Mouse (Mus musculus): ENCODE measurements at regions not wholly inside any gene's neighbourhood (a gene's known extent, or its start where the extent isn't known, plus 50 kb on each side); places are given as distances from the start of the nearest gene placed in this dataset.

DNA sequence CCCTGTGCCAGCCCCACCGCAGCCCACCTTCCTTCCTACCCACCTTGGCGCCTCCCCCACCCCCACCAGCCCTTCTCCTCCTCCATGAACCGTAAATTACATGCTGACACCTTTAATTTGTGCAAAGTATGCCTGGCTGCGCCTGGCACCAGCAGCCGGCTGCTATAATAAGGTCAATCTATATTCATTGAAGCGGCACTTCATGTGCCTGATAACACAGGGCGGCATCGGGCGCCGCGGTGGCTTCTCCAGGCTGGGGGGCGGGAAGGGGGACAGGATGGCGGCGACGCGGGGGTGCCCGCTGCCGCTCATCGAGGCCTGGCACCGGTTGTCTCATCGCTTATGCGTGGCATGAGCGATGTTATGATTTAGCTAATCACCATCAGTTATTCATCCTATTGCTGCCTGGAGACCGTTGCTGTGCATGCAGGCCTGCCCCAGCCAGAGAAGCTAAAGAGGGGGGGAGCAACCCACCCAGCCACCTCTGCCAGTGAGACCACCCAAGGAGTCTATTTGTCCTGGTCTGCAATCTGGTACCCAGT lies 157.5 kb downstream of the Rplp1 start:
- no peaks in the 10 kb centered on the region for H3K9me3 ChIP-seq (ENCODE audit: control insufficient read depth, low read length)
- 10% methylated on average over 24 of the region's 24 CpGs for WGBS
- H3K4me1 ChIP-seq (replicated peaks; ENCODE audit: control insufficient read depth, insufficient read depth, low read length), result peaks cover 26% of the 10 kb centered on the region
- ATAC-seq, result peak; percentile 85
- H3K9ac ChIP-seq (replicated peaks; ENCODE audit: low read depth, low read length), result no peak overlapping the region
- no peaks in the 10 kb centered on the region for H3K36me3 ChIP-seq (ENCODE audit: control insufficient read depth, insufficient read depth)
- H3K4me2 ChIP-seq (ENCODE audit: low read length), result peak overlapping the region; percentile 42
- peak overlapping the region; percentile 41 for H3K27ac ChIP-seq (ENCODE audit: low read length)
- no peaks in the 10 kb centered on the region for H3K27me3 ChIP-seq (replicated peaks; ENCODE audit: control insufficient read depth, insufficient read depth, low read length)
- no peak overlapping the region for H3K4me3 ChIP-seq (replicated peaks; ENCODE audit: low read length)

GRCm38 (mm10) chr9:61756224-61756800 lies 158.0 kb downstream of the Rplp1 start:
- H3K9ac ChIP-seq (replicated peaks; ENCODE audit: low read depth, low read length), result no peak overlapping the region
- ATAC-seq, result peak; percentile 69; the same call in 1 of the 2 replicates
- H3K4me1 ChIP-seq (replicated peaks; ENCODE audit: control insufficient read depth, insufficient read depth, low read length), result peaks cover 26% of the 10 kb centered on the region
- H3K4me3 ChIP-seq (replicated peaks; ENCODE audit: low read length), result no peak overlapping the region
- H3K27ac ChIP-seq (ENCODE audit: low read length), result no peak overlapping the region
- H3K27me3 ChIP-seq (replicated peaks; ENCODE audit: control insufficient read depth, insufficient read depth, low read length), result no peaks in the 10 kb centered on the region
- no peaks in the 10 kb centered on the region for H3K36me3 ChIP-seq (ENCODE audit: control insufficient read depth, insufficient read depth)
- 44% methylated on average over 15 of the region's 15 CpGs for WGBS
- peak overlapping the region; percentile 42; the same call in 1 of the 2 replicates for H3K4me2 ChIP-seq (ENCODE audit: low read length)
- H3K9me3 ChIP-seq (ENCODE audit: control insufficient read depth, low read length), result no peaks in the 10 kb centered on the region

DNA sequence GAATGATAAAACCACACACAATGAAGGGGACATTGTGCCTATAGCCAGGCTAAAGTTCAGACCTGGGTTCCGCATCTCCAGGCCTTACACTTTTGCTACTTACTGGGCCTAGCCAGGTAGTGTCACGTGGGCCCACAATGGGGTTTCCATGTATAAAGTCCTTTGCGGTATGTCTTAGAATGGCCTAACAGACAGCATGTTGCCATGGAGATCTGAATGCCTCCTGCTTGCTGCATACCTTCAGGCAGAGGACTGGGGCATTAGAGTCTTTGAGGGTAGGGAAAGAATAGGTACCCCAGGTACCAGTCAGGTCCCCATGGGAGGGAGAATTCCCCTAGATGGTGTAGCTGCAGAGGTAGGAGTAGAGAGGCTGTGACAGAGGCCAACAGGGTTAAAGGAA lies 159.0 kb downstream of the Rplp1 start:
- whole genome bisulfite sequencing, result 75% methylated on average over 3 of the region's 3 CpGs
- no peak overlapping the region for H3K27ac ChIP-seq (ENCODE audit: low read length)
- H3K4me2 ChIP-seq (ENCODE audit: low read length), result no peak overlapping the region
- H3K27me3 ChIP-seq (replicated peaks; ENCODE audit: control insufficient read depth, insufficient read depth, low read length), result no peaks in the 10 kb centered on the region
- H3K9me3 ChIP-seq (ENCODE audit: control insufficient read depth, low read length), result no peaks in the 10 kb centered on the region
- ATAC-seq, result no peak
- no peak overlapping the region for H3K9ac ChIP-seq (replicated peaks; ENCODE audit: low read depth, low read length)
- peaks cover 26% of the 10 kb centered on the region for H3K4me1 ChIP-seq (replicated peaks; ENCODE audit: control insufficient read depth, insufficient read depth, low read length)
- H3K36me3 ChIP-seq (ENCODE audit: control insufficient read depth, insufficient read depth), result no peaks in the 10 kb centered on the region
- H3K4me3 ChIP-seq (replicated peaks; ENCODE audit: low read length), result no peak overlapping the region

- WGBS, result 30% methylated on average over 10 of the region's 10 CpGs
Observed at GRCm38 (mm10) chr9:61753795-61754194, 160.5 kb downstream of the Rplp1 start.

GRCm38 (mm10) chr9:61749201-61749600 lies 165.1 kb downstream of the Rplp1 start:
- Histone ChIP-seq H3K9me3 (ENCODE audit: control insufficient read depth, low read length) (no peaks in the 10 kb centered on the region), H3K4me3 (replicated peaks; ENCODE audit: low read length) (no peak overlapping the region), H3K27me3 (replicated peaks; ENCODE audit: control insufficient read depth, insufficient read depth, low read length) (no peaks in the 10 kb centered on the region; the same call in 1 of the 2 replicates), H3K4me2 (ENCODE audit: low read length) (no peak overlapping the region), H3K9ac (replicated peaks; ENCODE audit: low read depth, low read length) (no peak overlapping the region), H3K4me1 (replicated peaks; ENCODE audit: control insufficient read depth, insufficient read depth, low read length) (peaks cover 28% of the 10 kb centered on the region), H3K27ac (ENCODE audit: low read length) (no peak overlapping the region), H3K36me3 (ENCODE audit: control insufficient read depth, insufficient read depth) (no peaks in the 10 kb centered on the region)
- 92% methylated on average over 4 of the region's 4 CpGs for WGBS
- ATAC-seq, result no peak

More at GRCm38 (mm10) chr9:61753795-61754194, 160.5 kb downstream of the Rplp1 start:
- H3K36me3 ChIP-seq (ENCODE audit: control insufficient read depth, insufficient read depth), result no peaks in the 10 kb centered on the region
- no peaks in the 10 kb centered on the region for H3K27me3 ChIP-seq (replicated peaks; ENCODE audit: control insufficient read depth, insufficient read depth, low read length)
- peaks cover 26% of the 10 kb centered on the region for H3K4me1 ChIP-seq (replicated peaks; ENCODE audit: control insufficient read depth, insufficient read depth, low read length)
- H3K9ac ChIP-seq (replicated peaks; ENCODE audit: low read depth, low read length), result no peak overlapping the region
- no peaks in the 10 kb centered on the region for H3K9me3 ChIP-seq (ENCODE audit: control insufficient read depth, low read length)
- H3K4me2 ChIP-seq (ENCODE audit: low read length), result no peak overlapping the region
- no peak overlapping the region for H3K4me3 ChIP-seq (replicated peaks; ENCODE audit: low read length)
- H3K27ac ChIP-seq (ENCODE audit: low read length), result no peak overlapping the region
- ATAC-seq, result no peak

DNA sequence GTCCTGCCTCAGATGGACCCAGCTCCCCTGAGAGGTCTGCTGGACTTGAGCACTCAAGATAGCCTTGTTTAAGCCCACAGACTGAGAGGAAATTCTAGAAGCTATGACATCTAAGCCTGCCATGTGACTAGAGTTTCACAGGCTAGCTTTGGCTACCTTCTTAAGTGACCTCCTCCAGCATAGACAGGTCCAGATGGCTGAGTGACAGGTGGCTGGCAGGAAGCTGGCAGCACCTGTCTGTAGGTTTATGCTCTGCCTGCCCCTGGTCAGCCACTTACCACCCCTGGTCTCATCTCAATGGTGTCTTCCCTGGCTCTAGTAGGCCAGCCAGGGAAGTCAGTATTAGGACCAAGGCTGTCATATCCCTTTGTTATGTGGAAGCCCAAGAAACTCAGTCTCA lies 165.9 kb downstream of the Rplp1 start:
- Histone ChIP-seq H3K36me3 (ENCODE audit: control insufficient read depth, insufficient read depth) (no peaks in the 10 kb centered on the region), H3K9ac (replicated peaks; ENCODE audit: low read depth, low read length) (no peak overlapping the region), H3K4me1 (replicated peaks; ENCODE audit: control insufficient read depth, insufficient read depth, low read length) (peaks cover 20% of the 10 kb centered on the region), H3K4me2 (ENCODE audit: low read length) (no peak overlapping the region), H3K27ac (ENCODE audit: low read length) (no peak overlapping the region), H3K4me3 (replicated peaks; ENCODE audit: low read length) (no peak overlapping the region), H3K27me3 (replicated peaks; ENCODE audit: control insufficient read depth, insufficient read depth, low read length) (no peaks in the 10 kb centered on the region; the same call in 1 of the 2 replicates), H3K9me3 (ENCODE audit: control insufficient read depth, low read length) (no peaks in the 10 kb centered on the region)
- no peak for ATAC-seq

- no peaks in the 10 kb centered on the region; the same call in 1 of the 2 replicates for H3K27me3 ChIP-seq (replicated peaks; ENCODE audit: control insufficient read depth, insufficient read depth, low read length)
- H3K9me3 ChIP-seq (ENCODE audit: control insufficient read depth, low read length), result no peaks in the 10 kb centered on the region
- H3K36me3 ChIP-seq (ENCODE audit: control insufficient read depth, insufficient read depth), result no peaks in the 10 kb centered on the region
- no peak overlapping the region for H3K4me3 ChIP-seq (replicated peaks; ENCODE audit: low read length)
- H3K4me2 ChIP-seq (ENCODE audit: low read length), result no peak overlapping the region
- no peak overlapping the region for H3K9ac ChIP-seq (replicated peaks; ENCODE audit: low read depth, low read length)
- peaks cover 18% of the 10 kb centered on the region for H3K4me1 ChIP-seq (replicated peaks; ENCODE audit: control insufficient read depth, insufficient read depth, low read length)
- no peak overlapping the region for H3K27ac ChIP-seq (ENCODE audit: low read length)
- WGBS, result 68% methylated on average over 6 of the region's 6 CpGs
- ATAC-seq, result no peak
Observed at GRCm38 (mm10) chr9:61746401-61746800, 167.9 kb downstream of the Rplp1 start.

GRCm38 (mm10) chr9:61745301-61745801 lies 169.0 kb downstream of the Rplp1 start:
- Histone ChIP-seq H3K4me2 (ENCODE audit: low read length) (no peak overlapping the region), H3K9ac (replicated peaks; ENCODE audit: low read depth, low read length) (no peak overlapping the region), H3K36me3 (ENCODE audit: control insufficient read depth, insufficient read depth) (no peaks in the 10 kb centered on the region), H3K27me3 (replicated peaks; ENCODE audit: control insufficient read depth, insufficient read depth, low read length) (no peaks in the 10 kb centered on the region; the same call in 1 of the 2 replicates), H3K9me3 (ENCODE audit: control insufficient read depth, low read length) (no peaks in the 10 kb centered on the region), H3K4me3 (replicated peaks; ENCODE audit: low read length) (no peak overlapping the region), H3K4me1 (replicated peaks; ENCODE audit: control insufficient read depth, insufficient read depth, low read length) (peaks cover 18% of the 10 kb centered on the region), H3K27ac (ENCODE audit: low read length) (no peak overlapping the region)
- peak; percentile 92 for ATAC-seq
- WGBS, result 19% methylated on average over 7 of the region's 7 CpGs

DNA sequence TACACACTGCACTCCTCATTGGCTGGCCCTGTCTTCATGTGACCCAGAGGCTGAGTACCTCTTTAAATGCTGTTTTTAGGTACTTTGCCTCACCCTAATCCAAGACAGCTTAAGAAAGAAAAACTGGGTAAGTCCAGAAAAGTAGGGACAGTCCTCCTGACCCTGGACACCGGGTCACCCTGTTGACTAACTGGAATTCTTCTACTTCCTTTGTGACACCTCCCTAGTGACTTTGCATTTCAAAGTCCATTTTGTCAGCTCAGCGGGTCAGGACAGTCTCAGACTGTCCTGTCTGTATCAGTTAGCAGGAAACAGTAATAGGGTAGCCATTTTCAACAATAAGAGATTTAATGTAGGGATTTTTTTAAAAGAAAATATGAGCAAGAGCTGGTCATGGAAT lies 180.8 kb downstream of the Rplp1 start:
- ATAC-seq, result no peak
- 58% methylated on average over 2 of the region's 2 CpGs for WGBS

More for the DNA sequence above, 180.8 kb downstream of the Rplp1 start:
- Histone ChIP-seq H3K4me1 (replicated peaks; ENCODE audit: control insufficient read depth, insufficient read depth, low read length) (no peaks in the 10 kb centered on the region), H3K27ac (ENCODE audit: low read length) (no peak overlapping the region), H3K4me3 (replicated peaks; ENCODE audit: low read length) (no peak overlapping the region), H3K36me3 (ENCODE audit: control insufficient read depth, insufficient read depth) (no peaks in the 10 kb centered on the region), H3K4me2 (ENCODE audit: low read length) (no peak overlapping the region), H3K9me3 (ENCODE audit: control insufficient read depth, low read length) (peaks cover 2% of the 10 kb centered on the region; the same call in 1 of the 2 replicates), H3K27me3 (replicated peaks; ENCODE audit: control insufficient read depth, insufficient read depth, low read length) (no peaks in the 10 kb centered on the region), H3K9ac (replicated peaks; ENCODE audit: low read depth, low read length) (no peak overlapping the region)

Data from forebrain, embryonic 16.5 days (tissue).